Mouse (Mus musculus) heart, adult 2 months (tissue): ENCODE measurements around the gene Cfap57. TPM values are rescaled to one million over a fixed set of nuclear protein-coding genes. Genes with fewer than 3 reads are reported as not detected.

Source experiments
- DNase-seq, 2 experiments: peaks; one replicate each; pipeline ENCODE4 v3.0.0; 2021
- H3K27ac ChIP-seq: fragments of 200-600 bp; 2 replicates; pipeline ENCODE4 v1.8.1; 2022
- H3K27me3 ChIP-seq: fragments of 200-500 bp; 2 replicates; pipeline ENCODE4 v1.6.1; 2012; ENCODE audit warnings: mild to moderate bottlenecking, low read length, inconsistent platforms, mixed read lengths; ENCODE audit not compliant: control insufficient read depth, insufficient read depth
- H3K36me3 ChIP-seq: fragments of 200-500 bp; 2 replicates; pipeline ENCODE4 v1.6.1; 2012; ENCODE audit warnings: low read length, inconsistent platforms; ENCODE audit not compliant: control insufficient read depth, insufficient read depth
- H3K4me1 ChIP-seq: fragments of 200-500 bp; 2 replicates; pipeline ENCODE4 v1.6.1; 2011; ENCODE audit warnings: low read length; ENCODE audit not compliant: control insufficient read depth, insufficient read depth
- H3K4me3 ChIP-seq: fragments of 200-600 bp; 2 replicates; pipeline ENCODE4 v1.8.1; 2022
- H3K79me2 ChIP-seq: fragments of 200-500 bp; replicated peaks from 2 replicates; pipeline ENCODE4 v1.6.1; 2012; ENCODE audit warnings: mild to moderate bottlenecking, inconsistent platforms, low read length, moderate library complexity, mixed read lengths; ENCODE audit not compliant: control insufficient read depth, insufficient read depth
- H3K9ac ChIP-seq: fragments of 200-500 bp; 2 replicates; pipeline ENCODE4 v1.6.1; 2012; ENCODE audit warnings: low read depth, mild to moderate bottlenecking, control low read depth, inconsistent platforms, low read length, mixed read lengths
- CTCF ChIP-seq: fragments of 200-600 bp; IDR thresholded peaks from 2 replicates; pipeline ENCODE4 v1.8.1; 2022; ENCODE audit warnings: antibody characterized with exemption, mild to moderate bottlenecking, moderate library complexity
- EP300 ChIP-seq: fragments of 200-500 bp; IDR thresholded peaks from 2 replicates; pipeline ENCODE4 v1.6.1; 2011; ENCODE audit warnings: low read depth, low read length, control low read depth; ENCODE audit not compliant: insufficient read depth
- POLR2A ChIP-seq: fragments of 200-500 bp; IDR thresholded peaks from 2 replicates; pipeline ENCODE4 v1.6.1; 2011; ENCODE audit warnings: mild to moderate bottlenecking, low read depth, low read length, control low read depth; ENCODE audit not compliant: insufficient read depth
- WGBS: fragments of 180-500 bp; shearing (Covaris S2); methylation state at CpG from one replicate; pipeline ENCODE4 v1.1.7; 2018; 5-methylcytosine and 5-hydroxymethylcytosine counted together
- intact Hi-C: fragments of 180-260 bp; cut with DNase I; formaldehyde crosslinking; loops from one replicate; pipeline ENCODE4 v1.15.1; 2025
- polyA plus RNA-seq: library from polyadenylated mRNA; depleted of rRNA; stranded (reverse); fragments of >200 nt; gene quantifications from 2 replicates; pipeline ENCODE4 v1.2.3, GENCODE M21; 2012
- total RNA-seq, 2 experiments: library from RNA; stranded (reverse); gene quantifications; 2 replicates each; pipeline ENCODE4 v1.2.3; 2021

The Cfap57 gene
- total and polyA plus RNA-seq, 3 experiments: 0.05 to 0.14 TPM; not detected in 1

- no peaks in the 10 kb centered on the region; the same call in 1 of the 2 replicates for H3K27me3 ChIP-seq
- no peak overlapping the region for H3K4me3 ChIP-seq
- intact Hi-C loops: no loop called here
- DNase-seq: no peak
- no peaks in the 10 kb centered on the region for H3K79me2 ChIP-seq
- no peaks in the 10 kb centered on the region for H3K36me3 ChIP-seq
- no peak overlapping the region for H3K9ac ChIP-seq
- 49% methylated on average over 9 of the region's 9 CpGs for WGBS
- H3K27ac ChIP-seq: no peak overlapping the region
- H3K4me1 ChIP-seq: no peaks in the 10 kb centered on the region
- TF ChIP-seq CTCF (no peak), EP300 (no peak), POLR2A (no peak)
These were observed 77.9 kb downstream of the Cfap57 start for GRCm38 (mm10) chr4:118542510-118543157.

GRCm38 (mm10) chr4:118539904-118540303 is 80.7 kb downstream of the Cfap57 start:
- intact Hi-C loops: no loop called here
- Histone ChIP-seq H3K36me3 (no peaks in the 10 kb centered on the region), H3K9ac (no peak overlapping the region), H3K4me1 (no peaks in the 10 kb centered on the region), H3K4me3 (no peak overlapping the region), H3K27me3 (no peaks in the 10 kb centered on the region; the same call in 1 of the 2 replicates), H3K27ac (no peak overlapping the region), H3K79me2 (no peaks in the 10 kb centered on the region)
- WGBS: 49% methylated on average over 10 of the region's 10 CpGs
- TF ChIP-seq EP300: no peak
- no peak for TF ChIP-seq CTCF
- no peak for TF ChIP-seq POLR2A
- no peak for DNase-seq

GRCm38 (mm10) chr4:118537801-118538200 is 82.8 kb downstream of the Cfap57 start:
- WGBS: 34% methylated on average over 6 of the region's 6 CpGs
- H3K27ac ChIP-seq: no peak overlapping the region
- H3K4me3 ChIP-seq: no peak overlapping the region
- H3K36me3 ChIP-seq: no peaks in the 10 kb centered on the region
- no peaks in the 10 kb centered on the region; the same call in 1 of the 2 replicates for H3K27me3 ChIP-seq
- no peaks in the 10 kb centered on the region for H3K4me1 ChIP-seq
- intact Hi-C loops: no loop called here
- no peak overlapping the region for H3K9ac ChIP-seq
- DNase-seq: no peak
- TF ChIP-seq CTCF: no peak
- no peak for TF ChIP-seq EP300
- no peak for TF ChIP-seq POLR2A
- no peaks in the 10 kb centered on the region for H3K79me2 ChIP-seq

- H3K4me3 ChIP-seq: no peak overlapping the region
- H3K27me3 ChIP-seq: no peaks in the 10 kb centered on the region
- no peaks in the 10 kb centered on the region for H3K4me1 ChIP-seq
- 82% methylated on average over 6 of the region's 6 CpGs for WGBS
- H3K9ac ChIP-seq: no peak overlapping the region
- intact Hi-C loops: no loop called here
- no peak for DNase-seq
- TF ChIP-seq EP300 (no peak), CTCF (no peak), POLR2A (no peak)
- H3K27ac ChIP-seq: no peak overlapping the region
- no peaks in the 10 kb centered on the region for H3K79me2 ChIP-seq
- H3K36me3 ChIP-seq: no peaks in the 10 kb centered on the region
These were observed 85.0 kb downstream of the Cfap57 start for GRCm38 (mm10) chr4:118535610-118536009.

GRCm38 (mm10) chr4:118533605-118534004 is 87.0 kb downstream of the Cfap57 start:
- TF ChIP-seq CTCF (no peak), POLR2A (no peak), EP300 (no peak)
- H3K36me3 ChIP-seq: no peaks in the 10 kb centered on the region
- H3K4me3 ChIP-seq: no peak overlapping the region
- no peak overlapping the region for H3K9ac ChIP-seq
- intact Hi-C loops: no loop called here
- 78% methylated on average over 7 of the region's 7 CpGs for WGBS
- H3K27ac ChIP-seq: no peak overlapping the region
- H3K4me1 ChIP-seq: no peaks in the 10 kb centered on the region
- no peaks in the 10 kb centered on the region for H3K79me2 ChIP-seq
- no peaks in the 10 kb centered on the region for H3K27me3 ChIP-seq
- DNase-seq: no peak

GRCm38 (mm10) chr4:118533156-118533555 is 87.4 kb downstream of the Cfap57 start:
- Histone ChIP-seq H3K4me1 (no peaks in the 10 kb centered on the region), H3K79me2 (no peaks in the 10 kb centered on the region), H3K9ac (no peak overlapping the region), H3K27ac (no peak overlapping the region), H3K36me3 (no peaks in the 10 kb centered on the region), H3K27me3 (no peaks in the 10 kb centered on the region), H3K4me3 (no peak overlapping the region)
- 64% methylated on average over 3 of the region's 4 CpGs for WGBS
- no peak for TF ChIP-seq CTCF
- DNase-seq: no peak
- intact Hi-C loops: no loop called here
